Mouse (Mus musculus) cortical plate, adult 2 months (tissue): Measurements from ENCODE around the gene Napa.

Source experiments
- CTCF ChIP-seq: fragments of 200-500 bp; IDR thresholded peaks from 2 replicates; pipeline ENCODE4 v1.5.1; 2011; ENCODE audit warnings: mild to moderate bottlenecking, control low read depth, low read length; ENCODE audit not compliant: insufficient read depth; ENCODE audit errors: extremely low read depth
- POLR2A ChIP-seq: fragments of 200-500 bp; IDR thresholded peaks from 2 replicates; pipeline ENCODE4 v1.6.1; 2011; ENCODE audit warnings: mild to moderate bottlenecking, low read length, control low read depth; ENCODE audit not compliant: insufficient read depth; ENCODE audit errors: extremely low read depth

GRCm38 (mm10) chr7:16129421-16129845 is 31.2 kb downstream of the Napa start, which contains the start of gene Slc8a2:
- TF ChIP-seq POLR2A (peak; percentile 79), CTCF (no peak)
